Mouse (Mus musculus) bone marrow, adult 2 months (tissue): ENCODE data around the gene Selenom.

Source experiments
- CTCF ChIP-seq: fragments of 200-500 bp; IDR thresholded peaks from 2 replicates; pipeline ENCODE4 v1.5.1; 2011; ENCODE audit warnings: low read length, control low read depth; ENCODE audit not compliant: control insufficient read depth, insufficient read depth
- POLR2A ChIP-seq: fragments of 200-500 bp; IDR thresholded peaks from 2 replicates; pipeline ENCODE4 v1.6.1; 2011; ENCODE audit warnings: low read depth, mild to moderate bottlenecking, control low read depth, low read length, borderline replicate concordance; ENCODE audit not compliant: control insufficient read depth

DNA sequence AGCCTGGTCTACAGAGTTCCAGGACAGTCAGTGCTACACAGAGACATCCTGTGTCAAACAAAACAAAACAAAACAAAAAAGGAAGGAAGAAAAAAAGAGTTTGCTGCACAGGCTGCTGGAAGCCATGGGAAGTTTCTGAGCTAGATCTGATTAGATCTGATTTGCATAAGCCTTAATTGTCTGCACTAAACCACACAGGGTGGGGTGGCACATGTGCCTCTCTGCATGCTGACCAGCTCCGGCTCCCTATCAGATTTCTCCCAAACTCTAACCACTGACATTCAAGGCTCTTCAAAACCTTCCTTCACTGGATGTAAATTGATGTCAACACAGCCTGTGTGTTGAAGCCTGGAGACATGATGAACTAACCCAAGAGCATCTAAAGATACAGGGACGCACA is 32.6 kb downstream of the Selenom start:
- TF ChIP-seq CTCF, result no peak
- TF ChIP-seq POLR2A, result no peak
